Mouse (Mus musculus) kidney, adult 8-10 months (tissue): ENCODE results near the gene Olfr623.

Experiments used
- DNase-seq, 2 experiments: peaks; one replicate each; pipeline ENCODE4 v3.0.0; 2022

Olfr623 gene

DNA sequence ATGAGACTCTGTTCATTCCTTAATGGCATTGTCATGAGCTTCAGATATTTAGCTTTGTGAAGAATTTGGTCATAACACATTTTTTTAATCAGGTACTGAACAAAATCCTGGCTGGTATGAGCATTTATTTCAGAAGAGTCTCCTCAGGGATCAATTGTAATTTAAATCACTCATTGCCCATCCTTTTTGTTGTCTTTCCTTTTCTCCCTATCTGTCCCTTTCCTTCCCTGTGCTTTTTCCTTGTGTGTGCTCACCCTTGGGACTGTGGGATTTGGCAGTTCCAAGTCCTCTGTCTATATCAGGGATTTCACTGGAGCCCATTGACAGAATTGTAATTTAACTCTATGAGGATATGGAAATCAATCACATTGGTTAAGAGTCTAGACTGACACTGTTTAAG is at the start of gene Olfr623:
Olfr623 (minus strand) TSS at position 101 of the 400 bp plus-strand sequence.
- no peak for DNase-seq

DNA sequence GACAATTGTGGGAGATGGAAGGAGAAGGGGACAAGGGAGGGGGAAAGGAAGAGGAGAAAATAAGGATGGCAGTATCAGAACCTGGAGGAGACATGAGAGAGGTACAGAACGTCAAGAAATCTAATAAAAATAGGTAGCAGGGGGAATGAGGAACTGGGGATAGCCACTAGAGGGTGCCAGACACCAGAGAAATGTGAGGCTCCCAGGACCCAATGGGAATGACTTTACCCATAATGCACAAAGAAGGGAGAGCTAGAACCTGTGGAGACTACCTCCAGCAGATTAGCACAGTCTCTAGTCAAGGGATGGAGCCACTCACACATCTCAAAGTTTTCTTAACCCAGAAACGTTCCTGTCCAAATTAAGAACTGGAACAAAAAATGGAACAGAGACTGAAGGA is 48.5 kb upstream of the Olfr623 start:
- DNase-seq: no peak

DNA sequence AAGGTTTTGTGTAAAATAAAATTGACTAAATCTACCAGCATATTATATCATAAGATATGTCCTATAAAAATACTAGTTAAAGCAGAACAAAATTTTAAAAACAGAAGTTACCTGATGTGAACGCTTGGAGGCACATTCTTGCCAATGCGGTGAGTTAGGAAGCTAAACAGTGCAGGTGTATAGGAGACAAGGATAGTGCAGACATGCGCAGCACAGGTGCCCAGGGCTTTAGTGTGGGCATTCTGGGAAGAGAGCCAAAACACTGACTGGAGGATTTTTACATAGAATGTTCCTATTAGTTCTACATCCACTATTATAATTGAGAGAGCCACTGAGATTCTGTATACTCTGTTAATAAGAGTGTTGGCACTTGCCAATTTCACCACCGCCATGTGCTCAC is 36.0 kb upstream of the Olfr623 start:
- no peak for DNase-seq

- DNase-seq: no peak
Observed at GRCm38 (mm10) chr7:103682420-103682819, 18.9 kb upstream of the Olfr623 start, which contains the start of gene Olfr625-ps1. Gene Olfr625-ps1, plus strand, starts transcription at chr7:103682720.

- DNase-seq: no peak
Observed at GRCm38 (mm10) chr7:103671091-103671490, 7.6 kb upstream of the Olfr623 start, which contains the start of gene Olfr624. Gene Olfr624, minus strand, starts transcription at chr7:103671191.

DNA sequence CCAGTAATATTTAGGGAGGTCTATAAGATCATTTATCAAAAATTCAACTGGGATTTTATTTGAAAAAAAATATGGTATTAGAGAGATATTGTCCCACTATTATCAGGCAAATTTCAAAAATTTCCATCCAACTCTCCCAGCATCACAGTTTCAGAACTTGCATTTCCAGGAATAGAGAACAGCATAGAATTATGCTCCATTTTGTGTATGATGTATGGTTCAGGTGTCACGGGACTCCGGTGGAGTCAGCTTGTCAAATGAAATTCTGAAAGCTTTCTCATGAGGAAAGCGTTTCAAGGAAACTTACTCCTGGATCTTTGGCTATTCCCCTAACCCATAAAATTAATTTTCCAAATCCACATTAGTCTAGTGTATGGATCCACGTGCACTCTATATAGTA is 19.4 kb downstream of the Olfr623 start:
- DNase-seq: no peak

GRCm38 (mm10) chr7:103642602-103643001 is 20.9 kb downstream of the Olfr623 start, which contains the start of gene Olfr622:
Gene Olfr622, minus strand, starts transcription at chr7:103642702.
- no peak for DNase-seq

- DNase-seq: no peak
Observed at GRCm38 (mm10) chr7:103636795-103637194, 26.7 kb downstream of the Olfr623 start.

DNA sequence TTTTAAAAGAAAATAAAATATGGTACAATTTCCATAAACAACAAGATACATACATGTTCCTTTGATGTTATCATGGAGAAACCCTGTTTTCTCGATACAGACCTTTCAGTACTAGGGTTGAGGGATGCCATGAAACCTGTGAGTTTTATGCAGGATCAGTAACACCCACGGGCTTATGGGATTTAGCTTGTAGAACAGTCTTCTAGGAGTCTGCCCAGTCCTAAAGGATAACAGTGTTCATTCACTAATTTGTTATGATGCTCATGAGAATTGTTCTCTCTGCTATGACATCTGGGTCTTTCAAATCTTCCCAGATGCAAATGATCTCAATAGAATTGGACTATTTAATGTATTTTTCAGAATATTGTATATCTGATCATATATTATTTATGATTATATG is 51.1 kb downstream of the Olfr623 start, which contains the start of gene Olfr620:
Olfr620 (minus strand) TSS at position 101 of the 400 bp plus-strand sequence.
- no peak for DNase-seq
